Mouse (Mus musculus): ENCODE results near the gene Cdc14b. TPM values are rescaled to one million over a fixed set of nuclear protein-coding genes. Genes with fewer than 3 reads are reported as not detected.

The Cdc14b gene
- polyA plus RNA-seq, 1 experiment, result 2.8 TPM

GRCm38 (mm10) chr13:64307508-64307907, 32.4 kb upstream of the Cdc14b start:
- H3K4me1 ChIP-seq (ENCODE audit: control insufficient read depth, insufficient read depth, insufficient read length, low read length), result no peaks in the 10 kb centered on the region
- H3K4me3 ChIP-seq (ENCODE audit: low read depth, low read length), result no peak overlapping the region
- H3K36me3 ChIP-seq (ENCODE audit: control insufficient read depth, insufficient read depth, low read length), result peaks cover 16% of the 10 kb centered on the region
- H3K27ac ChIP-seq (ENCODE audit: insufficient read depth, low read depth, low read length), result no peak overlapping the region
- WGBS, result 89% methylated on average over 5 of the region's 5 CpGs
- TF ChIP-seq CTCF (IDR thresholded peaks at IDR 0.05; ENCODE audit: extremely low read depth, insufficient read length, insufficient replicate concordance, low read depth, low read length), result no peak
- TF ChIP-seq POLR2A (IDR thresholded peaks at IDR 0.05; ENCODE audit: low read depth, low read length), result no peak
- H3K27me3 ChIP-seq (ENCODE audit: control insufficient read depth, insufficient read depth, low read length), result no peaks in the 10 kb centered on the region

DNA sequence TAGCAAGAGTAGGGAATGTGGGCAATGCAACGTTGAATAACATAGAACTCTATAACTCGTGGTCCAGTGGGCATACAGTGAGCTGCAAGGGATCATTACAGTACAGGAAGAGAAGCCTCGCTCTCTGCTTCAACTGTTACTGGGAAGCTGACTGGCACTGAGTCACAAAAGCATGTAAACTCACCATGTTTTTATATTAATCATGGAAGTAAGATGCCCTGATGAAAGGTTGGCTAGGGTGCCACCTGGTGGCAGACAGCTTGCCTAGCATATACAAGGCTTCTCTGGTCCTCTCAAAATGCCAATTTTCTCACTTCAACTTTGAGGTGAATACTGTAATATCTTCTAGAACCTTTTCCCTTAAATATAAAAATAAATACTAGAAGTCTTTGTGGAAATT, 31.0 kb upstream of the Cdc14b start:
- 68% methylated on average over 3 of the region's 3 CpGs for WGBS
- Histone ChIP-seq H3K27me3 (ENCODE audit: control insufficient read depth, insufficient read depth, low read length) (no peaks in the 10 kb centered on the region), H3K27ac (ENCODE audit: insufficient read depth, low read depth, low read length) (no peak overlapping the region), H3K4me3 (ENCODE audit: low read depth, low read length) (no peak overlapping the region), H3K4me1 (ENCODE audit: control insufficient read depth, insufficient read depth, insufficient read length, low read length) (no peaks in the 10 kb centered on the region), H3K36me3 (ENCODE audit: control insufficient read depth, insufficient read depth, low read length) (peaks cover 16% of the 10 kb centered on the region)
- peak; percentile 72; the same call in 1 of the 2 replicates for TF ChIP-seq CTCF (IDR thresholded peaks at IDR 0.05; ENCODE audit: extremely low read depth, insufficient read length, insufficient replicate concordance, low read depth, low read length)
- no peak for TF ChIP-seq POLR2A (IDR thresholded peaks at IDR 0.05; ENCODE audit: low read depth, low read length)

DNA sequence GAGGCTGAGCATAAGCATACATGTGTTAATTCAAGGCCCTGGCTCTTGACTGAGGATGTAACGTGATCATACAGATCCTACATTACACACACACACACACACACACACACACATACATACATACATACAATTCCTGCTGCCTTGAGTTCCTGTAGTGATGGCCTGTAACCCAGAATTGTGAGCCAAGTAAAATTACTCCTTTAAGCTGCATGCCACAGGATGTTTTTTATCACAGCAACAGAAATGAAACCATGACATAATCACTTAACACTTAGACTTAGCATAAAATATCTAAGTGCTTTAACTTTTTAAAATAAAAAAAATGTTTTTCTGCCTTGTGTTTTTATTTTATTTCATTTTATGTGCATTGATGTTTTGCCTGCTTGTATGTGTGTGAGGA, 24.0 kb upstream of the Cdc14b start:
- Histone ChIP-seq H3K36me3 (ENCODE audit: control insufficient read depth, insufficient read depth, low read length) (peaks cover 12% of the 10 kb centered on the region), H3K27me3 (ENCODE audit: control insufficient read depth, insufficient read depth, low read length) (no peaks in the 10 kb centered on the region), H3K4me1 (ENCODE audit: control insufficient read depth, insufficient read depth, insufficient read length, low read length) (no peaks in the 10 kb centered on the region), H3K4me3 (ENCODE audit: low read depth, low read length) (no peak overlapping the region), H3K27ac (ENCODE audit: insufficient read depth, low read depth, low read length) (no peak overlapping the region)
- 94% methylated on average over 1 of the region's 1 CpGs for WGBS
- TF ChIP-seq POLR2A (IDR thresholded peaks at IDR 0.05; ENCODE audit: low read depth, low read length) (no peak), CTCF (IDR thresholded peaks at IDR 0.05; ENCODE audit: extremely low read depth, insufficient read length, insufficient replicate concordance, low read depth, low read length) (no peak)

DNA sequence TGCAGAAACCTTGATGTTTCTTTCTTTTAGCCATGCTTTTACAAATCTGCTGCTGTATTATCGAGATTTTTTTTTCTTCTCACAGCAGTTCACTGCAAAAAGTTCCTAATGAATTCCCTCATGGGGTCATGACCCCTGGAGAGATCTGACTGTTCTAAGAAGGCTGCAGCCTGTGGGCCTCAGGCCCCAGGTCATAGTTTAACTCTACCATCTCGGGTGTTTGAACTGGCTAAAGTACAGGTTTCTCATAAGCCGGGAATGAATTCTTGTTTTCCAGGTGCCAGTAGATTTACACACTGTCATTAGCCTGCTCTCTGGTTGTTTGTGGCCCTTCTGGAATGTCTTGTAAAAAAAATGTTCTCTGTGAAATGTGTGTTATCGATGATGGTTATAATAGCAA, 11.7 kb upstream of the Cdc14b start:
- Histone ChIP-seq H3K4me3 (ENCODE audit: low read depth, low read length) (no peak overlapping the region), H3K4me1 (ENCODE audit: control insufficient read depth, insufficient read depth, insufficient read length, low read length) (no peaks in the 10 kb centered on the region), H3K27me3 (ENCODE audit: control insufficient read depth, insufficient read depth, low read length) (no peaks in the 10 kb centered on the region), H3K27ac (ENCODE audit: insufficient read depth, low read depth, low read length) (no peak overlapping the region), H3K36me3 (ENCODE audit: control insufficient read depth, insufficient read depth, low read length) (no peaks in the 10 kb centered on the region)
- TF ChIP-seq CTCF (IDR thresholded peaks at IDR 0.05; ENCODE audit: extremely low read depth, insufficient read length, insufficient replicate concordance, low read depth, low read length), result no peak
- TF ChIP-seq POLR2A (IDR thresholded peaks at IDR 0.05; ENCODE audit: low read depth, low read length), result no peak
- 54% methylated on average over 4 of the region's 4 CpGs for WGBS

- WGBS, result 84% methylated on average over 4 of the region's 4 CpGs
- no peaks in the 10 kb centered on the region for H3K36me3 ChIP-seq (ENCODE audit: control insufficient read depth, insufficient read depth, low read length)
- no peaks in the 10 kb centered on the region for H3K27me3 ChIP-seq (ENCODE audit: control insufficient read depth, insufficient read depth, low read length)
- no peak overlapping the region for H3K4me3 ChIP-seq (ENCODE audit: low read depth, low read length)
- no peaks in the 10 kb centered on the region for H3K4me1 ChIP-seq (ENCODE audit: control insufficient read depth, insufficient read depth, insufficient read length, low read length)
- TF ChIP-seq CTCF (IDR thresholded peaks at IDR 0.05; ENCODE audit: extremely low read depth, insufficient read length, insufficient replicate concordance, low read depth, low read length) (no peak), POLR2A (IDR thresholded peaks at IDR 0.05; ENCODE audit: low read depth, low read length) (no peak)
- no peak overlapping the region for H3K27ac ChIP-seq (ENCODE audit: insufficient read depth, low read depth, low read length)
Measured at GRCm38 (mm10) chr13:64286321-64286720, 11.2 kb upstream of the Cdc14b start.

- no peaks in the 10 kb centered on the region for H3K27me3 ChIP-seq (ENCODE audit: control insufficient read depth, insufficient read depth, low read length)
- H3K4me3 ChIP-seq (ENCODE audit: low read depth, low read length), result no peak overlapping the region
- 92% methylated on average over 2 of the region's 2 CpGs for WGBS
- no peak overlapping the region for H3K27ac ChIP-seq (ENCODE audit: insufficient read depth, low read depth, low read length)
- peak; percentile 14; the same call in 1 of the 2 replicates for TF ChIP-seq CTCF (IDR thresholded peaks at IDR 0.05; ENCODE audit: extremely low read depth, insufficient read length, insufficient replicate concordance, low read depth, low read length)
- no peak for TF ChIP-seq POLR2A (IDR thresholded peaks at IDR 0.05; ENCODE audit: low read depth, low read length)
- no peaks in the 10 kb centered on the region for H3K36me3 ChIP-seq (ENCODE audit: control insufficient read depth, insufficient read depth, low read length)
- H3K4me1 ChIP-seq (ENCODE audit: control insufficient read depth, insufficient read depth, insufficient read length, low read length), result no peaks in the 10 kb centered on the region
Measured at GRCm38 (mm10) chr13:64284676-64285075, 9.6 kb upstream of the Cdc14b start.

- Histone ChIP-seq H3K27ac (ENCODE audit: insufficient read depth, low read depth, low read length) (no peak overlapping the region), H3K36me3 (ENCODE audit: control insufficient read depth, insufficient read depth, low read length) (no peaks in the 10 kb centered on the region), H3K4me1 (ENCODE audit: control insufficient read depth, insufficient read depth, insufficient read length, low read length) (no peaks in the 10 kb centered on the region), H3K4me3 (ENCODE audit: low read depth, low read length) (no peak overlapping the region), H3K27me3 (ENCODE audit: control insufficient read depth, insufficient read depth, low read length) (no peaks in the 10 kb centered on the region)
- TF ChIP-seq POLR2A (IDR thresholded peaks at IDR 0.05; ENCODE audit: low read depth, low read length) (no peak), CTCF (IDR thresholded peaks at IDR 0.05; ENCODE audit: extremely low read depth, insufficient read length, insufficient replicate concordance, low read depth, low read length) (no peak)
- WGBS, result 63% methylated on average over 5 of the region's 5 CpGs
Measured at GRCm38 (mm10) chr13:64280940-64281339, 5.8 kb upstream of the Cdc14b start.

- Histone ChIP-seq H3K4me3 (ENCODE audit: low read depth, low read length) (peak overlapping the region; percentile 79), H3K4me1 (ENCODE audit: control insufficient read depth, insufficient read depth, insufficient read length, low read length) (no peaks in the 10 kb centered on the region), H3K27ac (ENCODE audit: insufficient read depth, low read depth, low read length) (no peak overlapping the region), H3K36me3 (ENCODE audit: control insufficient read depth, insufficient read depth, low read length) (no peaks in the 10 kb centered on the region), H3K27me3 (ENCODE audit: control insufficient read depth, insufficient read depth, low read length) (peaks cover 21% of the 10 kb centered on the region)
- no peak for TF ChIP-seq POLR2A (IDR thresholded peaks at IDR 0.05; ENCODE audit: low read depth, low read length)
- TF ChIP-seq CTCF (IDR thresholded peaks at IDR 0.05; ENCODE audit: extremely low read depth, insufficient read length, insufficient replicate concordance, low read depth, low read length), result no peak
- WGBS, result 18% methylated on average over 9 of the region's 9 CpGs
Measured at GRCm38 (mm10) chr13:64275754-64276127, 651 bp upstream of the Cdc14b start.
